Comparison of ENCODE assay signal across 8 mouse cellular contexts in the genomic region with DNA sequence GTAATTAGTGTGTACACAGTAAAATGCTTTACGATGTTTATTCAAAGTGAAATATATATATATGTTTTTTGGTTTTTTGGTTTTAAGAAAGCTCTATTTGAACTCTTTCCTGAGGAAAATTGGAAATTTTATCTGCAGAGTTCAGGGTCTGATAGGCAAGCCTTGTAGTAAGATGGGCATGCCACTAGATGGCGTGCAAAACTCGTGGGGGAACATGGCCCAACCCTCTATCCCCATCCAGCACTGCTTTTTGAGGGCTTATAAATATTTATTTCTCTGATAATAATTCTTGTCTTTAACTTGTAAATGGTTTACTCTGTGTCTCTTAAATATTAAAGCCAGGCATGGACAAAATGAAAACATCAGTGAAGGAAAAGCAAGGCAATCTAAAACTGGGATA.
DNase-seq lines count a peak whose midpoint lies in the region; TF ChIP-seq lines count a peak whose summit lies in the region.

No protein-coding gene starts in this region.

- H3K9ac ChIP-seq in CH12.LX (ENCODE audit: insufficient read depth, low read depth) = no peak overlapping the region

- TF ChIP-seq EP300 in CH12.LX (IDR thresholded peaks at IDR 0.05; ENCODE audit: low read length) = no peak

- H3K27me3 ChIP-seq in CH12.LX (replicated peaks) = no peaks in the 10 kb centered on the region

- peak in 1 of 2 experiments; percentile 28; a peak in 3 of 4 replicates for TF ChIP-seq CTCF in CH12.LX (conservative IDR thresholded peaks at IDR 0.05 in 1 of 2, IDR thresholded peaks at IDR 0.05 in 1 of 2; ENCODE audit: low read depth in 2 of 2, low read length in 2 of 2)

- peak; percentile 16 for TF ChIP-seq RAD21 in CH12.LX (IDR thresholded peaks at IDR 0.05; ENCODE audit: low read depth, low read length)

- no peak overlapping the region for H3K4me3 ChIP-seq in CH12.LX (replicated peaks in 1 of 3; ENCODE audit: low read depth in 2 of 3, low read length in 2 of 3, poor library complexity in 1 of 3)

- dilution Hi-C loops in CH12.LX (cut with MboI; ENCODE audit: extremely low pct_ligation_motif_present, extremely low pct_unique_long_range_greater_than_20kb, low sequenced_read_pairs) = no loop called here

- no peaks in the 10 kb centered on the region for H3K4me1 ChIP-seq in CH12.LX (ENCODE audit: control insufficient read depth in 1 of 2, insufficient read depth in 2 of 2)

- in situ Hi-C loops in CH12.LX (cut with MboI; ENCODE audit: low pct_ligation_motif_present, low pct_unique_long_range_greater_than_20kb, low sequenced_read_pairs) = loop anchor here (25.0 kb wide), 1 partner anchor 424 kb away; no protein-coding TSS in a partner anchor

- H3K4me2 ChIP-seq in CH12.LX (ENCODE audit: insufficient read depth, low read depth, poor library complexity, severe bottlenecking) = no peak overlapping the region

- H3K9me3 ChIP-seq in CH12.LX (replicated peaks; ENCODE audit: low read length) = peaks cover 13% of the 10 kb centered on the region

- no peak for TF ChIP-seq POLR2A in CH12.LX (IDR thresholded peaks at IDR 0.05; ENCODE audit: low read depth, low read length)

- H3K79me2 ChIP-seq in CH12.LX (replicated peaks; ENCODE audit: control insufficient read depth, extremely low read depth, insufficient read depth, poor library complexity, severe bottlenecking) = no peaks in the 10 kb centered on the region

- intact Hi-C loops in heart, postnatal 25 days (cut with DNase I) = no loop called here
- intact Hi-C loops in heart, postnatal 10 days (cut with DNase I) = loop anchor here (1.0 to 10.0 kb wide), 3 partner anchors 232 to 423 kb away; partner anchors contain the start of gene Hpgd
- intact Hi-C loops in left cerebral cortex, postnatal 4 days (cut with DNase I) = loop anchor here (5.0 kb wide), 1 partner anchor 424 kb away; no protein-coding TSS in a partner anchor

- peak; percentile 86 for DNase-seq in heart, adult 11 months
- no peak for DNase-seq in heart, postnatal 25 days (ENCODE audit: low spot score)
- DNase-seq in CH12.LX (ENCODE audit: extremely low read depth) = no peak
- DNase-seq in adrenal gland, postnatal 36 days = peak; percentile 40 to 55
- peak; percentile 56 to 71 for DNase-seq in heart, postnatal 10 days
- peak; percentile 38 for DNase-seq in left cerebral cortex, postnatal 4 days
- peak; percentile 28 for DNase-seq in right cerebral cortex, postnatal 4 days
- DNase-seq in Muller cell, postnatal 12 days (ENCODE audit: inconsistent ontology term) = no peak

- H3K36me3 ChIP-seq in CH12.LX (replicated peaks in 1 of 2; ENCODE audit: control insufficient read depth in 1 of 2, insufficient read depth in 1 of 2, low read length in 1 of 2) = no peaks in the 10 kb centered on the region

- no peak overlapping the region for H3K27ac ChIP-seq in CH12.LX (ENCODE audit: insufficient read depth, low read depth)

TF ChIP-seq in CH12.LX, 34 proteins besides CTCF, POLR2A, EP300 and RAD21:
- no peak for TF ChIP-seq MAFK (IDR thresholded peaks at IDR 0.05; ENCODE audit: insufficient replicate concordance, low read length)
- no peak for TF ChIP-seq TCF12 (IDR thresholded peaks at IDR 0.05; ENCODE audit: low read depth, low read length)
- TF ChIP-seq MAZ (IDR thresholded peaks at IDR 0.05; ENCODE audit: low read depth, low read length) = no peak
- no peak for TF ChIP-seq CHD1 (IDR thresholded peaks at IDR 0.05; ENCODE audit: low read depth, low read length)
- TF ChIP-seq JUN (IDR thresholded peaks at IDR 0.05; ENCODE audit: insufficient read depth, low read depth, low read length) = no peak
- TF ChIP-seq SMC3 (IDR thresholded peaks at IDR 0.05; ENCODE audit: low read depth, low read length) = no peak
- no peak for TF ChIP-seq JUND (conservative IDR thresholded peaks at IDR 0.05; ENCODE audit: low read depth, low read length)
- no peak for TF ChIP-seq IRF4 (IDR thresholded peaks at IDR 0.05; ENCODE audit: low read depth, low read length)
- no peak for TF ChIP-seq ZC3H11A (IDR thresholded peaks at IDR 0.05; ENCODE audit: low read depth, low read length)
- TF ChIP-seq NELFE (IDR thresholded peaks at IDR 0.05; ENCODE audit: low read depth, low read length) = no peak
- TF ChIP-seq UBTF (IDR thresholded peaks at IDR 0.05; ENCODE audit: low read depth, low read length) = no peak
- TF ChIP-seq NRF1 (IDR thresholded peaks at IDR 0.05; ENCODE audit: low read depth, low read length) = no peak
- TF ChIP-seq MXI1 (IDR thresholded peaks at IDR 0.05; ENCODE audit: low read depth, low read length) = no peak
- TF ChIP-seq ELF1 (IDR thresholded peaks at IDR 0.05; ENCODE audit: low read depth, low read length) = no peak
- TF ChIP-seq USF2 (conservative IDR thresholded peaks at IDR 0.05; ENCODE audit: low read depth, low read length) = no peak
- no peak for TF ChIP-seq ZNF384 (IDR thresholded peaks at IDR 0.05; ENCODE audit: low read depth, low read length)
- no peak for TF ChIP-seq E2F4 (IDR thresholded peaks at IDR 0.05; ENCODE audit: insufficient replicate concordance, low read depth, low read length)
- TF ChIP-seq GABPA (IDR thresholded peaks at IDR 0.05; ENCODE audit: insufficient replicate concordance, low read depth, low read length) = no peak
TF ChIP-seq in CH12.LX: peak in this region for 0.

Comparison
In these comparisons a context has a peak if more than half of its experiments do, and no peak if none do; other contexts are left out.
1. DNase-seq: peak in heart, adult 11 months (single experiment), adrenal gland, postnatal 36 days (2 of 2), heart, postnatal 10 days (2 of 2), left cerebral cortex, postnatal 4 days (single experiment) and right cerebral cortex, postnatal 4 days (single experiment); none in heart, postnatal 25 days (single experiment), CH12.LX (single experiment) and Muller cell, postnatal 12 days (single experiment).